Mouse (Mus musculus) neutrophil, adult 65 days (primary cell): Measurements from ENCODE around the gene Letm1. TPM values are rescaled to one million over a fixed set of nuclear protein-coding genes. Genes with fewer than 3 reads are reported as not detected.

Source experiments
- total RNA-seq: library from RNA; stranded (reverse); gene quantifications from 2 replicates; pipeline ENCODE4 v1.2.4, GENCODE M21; 2023

Gene Letm1
- 31.1 and 42.5 TPM in 2 replicates for total RNA-seq

DNA sequence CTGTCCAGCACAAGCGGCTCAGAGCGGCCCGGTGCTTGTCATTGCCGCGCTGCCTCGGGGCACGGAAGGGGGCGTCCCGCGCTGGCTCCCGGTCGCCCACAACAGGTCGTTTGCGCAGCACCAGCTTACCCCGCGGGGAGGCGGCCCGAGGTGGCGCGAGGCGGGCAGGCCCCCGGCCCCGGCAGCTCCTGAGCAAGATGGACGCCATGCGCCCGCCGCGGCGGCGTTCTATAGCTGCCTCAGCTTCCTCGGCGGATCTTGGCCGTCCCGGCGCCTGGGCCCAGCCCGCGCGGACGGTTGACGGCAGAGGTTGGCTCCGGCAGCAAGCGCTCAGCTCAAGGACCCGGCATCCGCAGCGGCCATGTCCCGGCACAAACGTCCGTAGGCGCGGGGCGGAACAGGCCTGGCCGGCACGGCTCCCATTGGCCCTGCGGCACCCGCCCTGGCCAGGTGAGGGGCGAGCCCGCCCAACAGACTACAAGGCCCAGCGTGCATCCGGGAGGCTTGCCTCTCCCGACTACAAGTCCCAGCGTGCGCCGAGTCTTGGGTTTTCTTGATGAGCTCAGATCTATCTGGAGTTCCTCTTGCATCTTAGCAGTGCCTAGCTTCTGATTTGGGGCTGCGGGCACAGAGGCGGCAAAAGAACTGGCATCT lies at the start of gene Letm1:
Gene Letm1 (minus strand): TSS at position 473 of the 654 bp plus-strand sequence.

GRCm38 (mm10) chr5:33819876-33820732 lies 37.5 kb upstream of the Letm1 start, which contains the start of gene Nsd2:
TSS of gene Nsd2 (plus strand) at chr5:33820725.

GRCm38 (mm10) chr5:33721541-33722265 lies 60.9 kb downstream of the Letm1 start, which contains the start of gene Fgfr3:
TSS of gene Fgfr3 (plus strand) at chr5:33721674.

Other genes starting within 250 kb of the Letm1 start
- gene Fam53a, start 153.2 kb downstream of the Letm1 start, total RNA-seq, result 5.5 and 6.4 TPM in 2 replicates
- gene Gm9903, start 152.9 kb downstream of the Letm1 start, total RNA-seq, result not detected in 2 replicates
- 84.9 and 98.5 TPM in 2 replicates for gene Slbp, start 130.2 kb downstream of the Letm1 start, total RNA-seq
- gene Tacc3, start 124.7 kb downstream of the Letm1 start, total RNA-seq, result 60.0 and 66.8 TPM in 2 replicates
- gene Tmem129, start 124.4 kb downstream of the Letm1 start, total RNA-seq, result 5.7 and 8.0 TPM in 2 replicates
- gene Fgfr3, start 61.1 kb downstream of the Letm1 start, total RNA-seq, result 0.41 TPM in 1 of 2 replicates, not detected in the other
- 52.8 and 71.2 TPM in 2 replicates for gene Nsd2, start 37.9 kb upstream of the Letm1 start, total RNA-seq
- gene Nelfa, start 153.6 kb upstream of the Letm1 start, total RNA-seq, result 18.6 and 22.2 TPM in 2 replicates
- 12.6 and 18.6 TPM in 2 replicates for gene Gm1673, start 200.6 kb upstream of the Letm1 start, total RNA-seq
- gene Nat8l, start 213.2 kb upstream of the Letm1 start, total RNA-seq, result 19.5 and 20.7 TPM in 2 replicates